Mouse (Mus musculus) intestine, postnatal 0 days (tissue): ENCODE results near the gene Agbl4. TPM values are rescaled to one million over a fixed set of nuclear protein-coding genes. Genes with fewer than 3 reads are reported as not detected.
A peak's percentile ranks its signal among the peaks of the same experiment; 100 is the strongest.

Experiments
- ATAC-seq: fragments of 200-750 bp; cut with Nextera tagmentation; 2 replicates; pipeline ENCODE4 v1.8.0; 2017; ENCODE audit warnings: mild to moderate bottlenecking, moderate TSS enrichment, moderate library complexity
- H3K27ac ChIP-seq: fragments of 300-500 bp; sonication (generic); 2 replicates; pipeline ENCODE4 v1.5.1; 2014; ENCODE audit warnings: mild to moderate bottlenecking, low read depth, low read length, moderate library complexity
- H3K27me3 ChIP-seq: fragments of 300-500 bp; sonication (generic); replicated peaks from 2 replicates; pipeline ENCODE4 v1.6.1; 2014; ENCODE audit warnings: low read length, mixed read lengths; ENCODE audit not compliant: control insufficient read depth, insufficient read depth
- H3K36me3 ChIP-seq: fragments of 300-500 bp; sonication (generic); 2 replicates; pipeline ENCODE4 v1.6.1; 2014; ENCODE audit warnings: mild to moderate bottlenecking, moderate library complexity; ENCODE audit not compliant: control insufficient read depth, insufficient read depth
- H3K4me1 ChIP-seq: fragments of 300-500 bp; sonication (generic); replicated peaks from 2 replicates; pipeline ENCODE4 v1.6.1; 2014; ENCODE audit warnings: antibody characterized with exemption, low read length, mixed read lengths; ENCODE audit not compliant: control insufficient read depth, insufficient read depth
- H3K4me2 ChIP-seq: fragments of 300-500 bp; sonication (generic); replicated peaks from 2 replicates; pipeline ENCODE4 v1.6.1; 2014; ENCODE audit warnings: low read depth, mild to moderate bottlenecking, moderate library complexity
- H3K4me3 ChIP-seq: fragments of 300-500 bp; sonication (generic); 2 replicates; pipeline ENCODE4 v1.5.1; 2014; ENCODE audit warnings: low read depth, low read length
- H3K9ac ChIP-seq: fragments of 300-500 bp; sonication (generic); 2 replicates; pipeline ENCODE4 v1.6.1; 2014; ENCODE audit warnings: mild to moderate bottlenecking, low read depth, low read length
- H3K9me3 ChIP-seq: fragments of 300-500 bp; sonication (generic); 2 replicates; pipeline ENCODE4 v1.6.1; 2016; ENCODE audit warnings: mixed run types; ENCODE audit not compliant: control insufficient read depth
- CTCF ChIP-seq: sonication (generic); IDR thresholded peaks from 2 replicates; pipeline ENCODE4 v1.5.1; 2016; ENCODE audit warnings: low read depth, mild to moderate bottlenecking, control low read depth, antibody characterized with exemption, moderate library complexity
- WGBS: fragments of 180-500 bp; shearing (Covaris S2); extraction: QIAGEN DNeasy Blood & Tissue Kit; methylation state at CpG from one replicate; pipeline ENCODE4 v1.1.7; 2014; 5-methylcytosine and 5-hydroxymethylcytosine counted together
- polyA plus RNA-seq: library from polyadenylated mRNA; unstranded; fragments of >200 nt; fragmentation: Nextera tagmentation; extraction: Ambion mirVana; gene quantifications from 2 replicates; pipeline ENCODE4 v1.2.1, GENCODE M21; 2015

Agbl4 gene
- polyA plus RNA-seq, 1 experiment from 2014 or later, result 0.18 TPM

GRCm38 (mm10) chr4:111414399-111414798, 1016.9 kb downstream of the Agbl4 start:
- H3K27me3 ChIP-seq, result no peaks in the 10 kb centered on the region
- peak overlapping the region; percentile 78 for H3K4me3 ChIP-seq
- H3K9ac ChIP-seq, result peak overlapping the region; percentile 86
- WGBS, result 3% methylated on average over 6 of the region's 6 CpGs
- H3K36me3 ChIP-seq, result no peaks in the 10 kb centered on the region
- H3K9me3 ChIP-seq, result no peaks in the 10 kb centered on the region
- H3K4me1 ChIP-seq, result peaks cover 9% of the 10 kb centered on the region
- H3K27ac ChIP-seq, result peak overlapping the region; percentile 80
- H3K4me2 ChIP-seq, result peak overlapping the region; percentile 93
- ATAC-seq, result no peak
- TF ChIP-seq CTCF, result no peak

GRCm38 (mm10) chr4:111414818-111415488, 1017.5 kb downstream of the Agbl4 start, which contains the start of gene Bend5:
Gene Bend5, plus strand, starts transcription at chr4:111415006.
- under 1% methylated on average over 61 of the region's 66 CpGs for WGBS
- H3K27me3 ChIP-seq, result no peaks in the 10 kb centered on the region
- TF ChIP-seq CTCF, result no peak
- peak; percentile 75 for ATAC-seq
- peak within 1 kb of the TSS; percentile 78 for H3K4me3 ChIP-seq
- H3K4me2 ChIP-seq, result peak within 1 kb of the TSS; percentile 93
- H3K36me3 ChIP-seq, result no peaks in the 10 kb centered on the region
- peak within 1 kb of the TSS; percentile 80 for H3K27ac ChIP-seq
- no peaks in the 10 kb centered on the region for H3K9me3 ChIP-seq
- peaks cover 9% of the 10 kb centered on the region for H3K4me1 ChIP-seq
- peak within 1 kb of the TSS; percentile 86 for H3K9ac ChIP-seq

GRCm38 (mm10) chr4:111416126-111416525, 1018.7 kb downstream of the Agbl4 start:
- peak overlapping the region; percentile 93 for H3K4me2 ChIP-seq
- H3K36me3 ChIP-seq, result no peaks in the 10 kb centered on the region
- no peak for ATAC-seq
- WGBS, result 58% methylated on average over 3 of the region's 3 CpGs
- no peaks in the 10 kb centered on the region for H3K9me3 ChIP-seq
- H3K27ac ChIP-seq, result 0 out of 2 replicates have a peak overlapping the region, but pooled peaks have one; percentile 80
- H3K9ac ChIP-seq, result 0 out of 2 replicates have a peak overlapping the region, but pooled peaks have one; percentile 86
- no peak for TF ChIP-seq CTCF
- H3K4me1 ChIP-seq, result peaks cover 9% of the 10 kb centered on the region
- H3K27me3 ChIP-seq, result no peaks in the 10 kb centered on the region
- peak overlapping the region; percentile 78 for H3K4me3 ChIP-seq

GRCm38 (mm10) chr4:111416551-111416950, 1019.1 kb downstream of the Agbl4 start:
- H3K27ac ChIP-seq, result no peak overlapping the region
- H3K4me3 ChIP-seq, result no peak overlapping the region
- no peak overlapping the region for H3K9ac ChIP-seq
- WGBS, result 84% methylated on average over 3 of the region's 3 CpGs
- no peaks in the 10 kb centered on the region for H3K27me3 ChIP-seq
- H3K4me2 ChIP-seq, result peak overlapping the region; percentile 93; the same call in 1 of the 2 replicates
- H3K4me1 ChIP-seq, result peaks cover 9% of the 10 kb centered on the region
- no peak for TF ChIP-seq CTCF
- H3K9me3 ChIP-seq, result no peaks in the 10 kb centered on the region
- H3K36me3 ChIP-seq, result no peaks in the 10 kb centered on the region
- ATAC-seq, result no peak

- no peaks in the 10 kb centered on the region for H3K9me3 ChIP-seq
- H3K9ac ChIP-seq, result no peak overlapping the region
- no peaks in the 10 kb centered on the region for H3K27me3 ChIP-seq
- no peak overlapping the region for H3K4me2 ChIP-seq
- ATAC-seq, result no peak
- no peaks in the 10 kb centered on the region for H3K36me3 ChIP-seq
- no peak overlapping the region for H3K4me3 ChIP-seq
- TF ChIP-seq CTCF, result no peak
- 82% methylated on average over 5 of the region's 5 CpGs for WGBS
- peak overlapping the region; percentile 60; the same call in 1 of the 2 replicates for H3K27ac ChIP-seq
- H3K4me1 ChIP-seq, result peaks cover 9% of the 10 kb centered on the region
Measured at GRCm38 (mm10) chr4:111417716-111418115, 1020.3 kb downstream of the Agbl4 start.

GRCm38 (mm10) chr4:111419476-111419875, 1022.0 kb downstream of the Agbl4 start:
- Histone ChIP-seq H3K9me3 (no peaks in the 10 kb centered on the region), H3K27me3 (no peaks in the 10 kb centered on the region), H3K36me3 (no peaks in the 10 kb centered on the region), H3K27ac (0 out of 2 replicates have a peak overlapping the region, but pooled peaks have one; percentile 50), H3K9ac (no peak overlapping the region), H3K4me3 (no peak overlapping the region), H3K4me2 (0 out of 2 replicates have a peak overlapping the region, but pooled peaks have one; percentile 10), H3K4me1 (peaks cover 9% of the 10 kb centered on the region)
- no peak for ATAC-seq
- 53% methylated on average over 1 of the region's 1 CpGs for WGBS
- TF ChIP-seq CTCF, result no peak
